Mouse (Mus musculus) embryo, embryonic 9.5 days (tissue): ENCODE results near the gene Dera.

Source experiments
- DNase-seq: peaks from one replicate; pipeline ENCODE4 v3.0.0-alpha.2; 2017; ENCODE audit errors: extremely low spot score

Dera gene

GRCm38 (mm10) chr6:137806342-137806741 lies 52.0 kb downstream of the Dera start:
- no peak for DNase-seq

DNA sequence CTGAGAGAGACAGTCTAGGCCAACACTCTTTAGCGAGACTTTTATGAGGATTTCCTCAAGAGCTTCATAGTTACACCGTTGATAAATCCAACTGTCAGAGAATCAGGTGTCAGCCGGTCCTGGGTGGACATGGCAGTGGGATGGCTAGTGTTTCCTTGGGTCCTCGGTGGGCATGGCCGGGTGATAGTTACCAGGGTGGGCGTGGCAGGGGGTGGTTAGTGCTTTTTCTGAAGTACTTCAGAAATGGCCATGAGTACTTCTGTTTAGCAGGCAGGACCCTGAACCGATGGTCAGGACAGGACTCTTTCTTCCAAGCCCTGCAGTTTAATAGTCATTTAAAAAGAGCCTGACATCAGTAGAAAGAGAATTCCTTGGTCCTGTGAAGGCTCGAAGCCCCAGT lies 52.5 kb downstream of the Dera start:
- no peak for DNase-seq

- no peak for DNase-seq
Observed at GRCm38 (mm10) chr6:137807296-137807695, 53.0 kb downstream of the Dera start.

- no peak for DNase-seq
Observed at GRCm38 (mm10) chr6:137808706-137809105, 54.4 kb downstream of the Dera start.

GRCm38 (mm10) chr6:137810136-137810535 lies 55.8 kb downstream of the Dera start:
- no peak for DNase-seq

DNA sequence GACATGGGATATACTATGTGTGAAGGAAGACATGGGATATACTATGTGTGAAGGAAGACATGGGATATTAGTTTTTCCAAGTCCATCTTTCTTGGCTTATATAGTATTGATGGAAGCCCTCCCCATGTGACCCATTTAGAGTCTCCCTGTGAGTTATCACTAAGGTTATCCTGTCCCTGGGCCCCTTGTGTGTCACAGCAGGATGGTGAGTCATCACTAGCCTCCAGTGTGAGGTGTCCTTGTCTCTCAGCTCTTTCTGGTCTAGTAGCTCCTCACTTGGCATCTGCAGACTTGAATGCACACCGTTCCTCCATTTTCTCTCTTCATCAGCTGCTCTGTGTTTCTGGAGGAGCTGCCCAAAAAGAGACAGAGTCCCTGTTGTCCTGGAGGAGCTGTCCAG lies 59.7 kb downstream of the Dera start:
- DNase-seq = no peak

DNA sequence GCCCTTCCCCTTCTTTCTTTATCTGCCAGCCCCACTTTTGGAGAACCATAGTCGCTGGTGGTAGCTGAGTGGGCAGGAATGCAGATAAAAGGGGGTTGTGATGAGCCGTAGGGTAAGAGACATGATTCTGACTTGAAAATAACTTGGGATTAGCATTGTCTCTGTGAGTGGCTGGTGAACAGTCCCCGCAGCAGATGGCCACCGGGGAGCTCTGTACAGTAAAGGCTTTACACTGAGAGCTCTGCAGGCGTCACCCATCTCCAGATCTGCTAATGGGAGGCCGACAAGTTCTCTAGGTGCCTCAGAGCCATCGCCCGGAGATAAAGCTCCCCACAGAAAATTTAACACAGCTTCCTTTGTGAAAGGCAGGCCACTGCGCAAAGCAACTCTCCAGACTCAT lies 62.2 kb downstream of the Dera start:
- DNase-seq = no peak

DNA sequence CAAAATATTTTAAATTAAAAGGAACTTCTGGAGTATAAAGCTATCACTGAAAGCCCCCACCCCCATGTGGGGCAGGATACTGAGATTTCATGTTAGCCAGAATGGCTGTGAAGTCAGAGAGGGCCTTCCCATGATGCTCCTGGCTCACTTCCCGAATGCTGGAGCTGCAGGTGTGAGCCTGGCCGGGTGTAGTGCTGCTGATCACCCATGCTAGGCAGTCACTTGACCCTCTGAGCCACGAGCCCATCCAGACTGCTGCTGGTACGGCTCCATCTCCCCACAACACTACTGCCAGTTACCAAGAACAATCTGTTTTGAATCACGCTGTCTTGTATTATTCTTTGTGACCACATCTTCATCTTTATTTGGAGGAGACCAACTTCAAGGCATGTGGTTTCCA lies 68.2 kb downstream of the Dera start:
- DNase-seq = no peak

DNA sequence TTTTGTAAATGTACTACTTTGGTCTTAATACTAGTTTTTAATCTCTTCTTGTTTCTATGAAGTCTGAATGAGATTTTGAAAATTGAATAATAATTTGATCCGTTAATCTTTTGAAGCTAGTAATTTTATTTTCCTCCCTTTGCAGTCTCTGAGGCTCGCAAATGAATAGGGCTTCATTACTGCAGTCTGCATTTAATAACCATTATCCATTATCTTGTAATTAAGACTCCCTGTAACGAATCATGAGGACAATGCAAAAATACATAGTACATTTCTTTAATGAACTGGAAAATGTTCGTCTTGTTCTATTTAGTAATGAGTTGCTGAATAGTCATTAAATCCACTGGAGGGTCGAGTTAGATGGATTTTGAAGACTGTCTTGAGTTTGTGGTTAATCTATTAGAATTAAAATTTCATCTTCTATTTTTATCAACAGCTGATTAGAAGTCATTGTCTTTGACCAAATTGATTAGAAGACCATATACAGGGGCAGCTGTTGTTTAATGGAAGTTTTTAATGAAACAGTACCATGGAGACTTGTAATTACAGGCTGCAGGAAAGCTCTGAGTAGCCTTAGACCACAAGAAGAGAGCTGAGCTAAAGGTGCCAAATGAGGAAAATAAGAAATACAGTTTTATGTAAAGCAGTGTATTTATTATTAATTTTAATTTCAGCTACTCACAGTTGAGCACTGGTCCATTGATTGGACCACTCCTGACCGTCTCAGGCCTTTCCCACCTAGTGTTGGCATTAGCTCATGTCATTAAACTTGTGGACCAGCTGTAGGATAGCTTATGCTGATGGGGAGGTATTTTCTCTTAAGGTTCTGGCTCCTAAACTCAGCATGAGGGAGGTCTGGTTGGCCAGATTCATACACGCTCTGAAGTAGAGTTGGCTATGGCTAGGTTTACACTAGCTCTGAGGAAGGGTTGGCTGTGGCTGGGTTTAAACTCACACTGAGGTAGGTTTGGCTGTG lies 70.0 kb downstream of the Dera start:
- DNase-seq = no peak

- DNase-seq = no peak
Observed at GRCm38 (mm10) chr6:137825022-137825613, 70.8 kb downstream of the Dera start.

DNA sequence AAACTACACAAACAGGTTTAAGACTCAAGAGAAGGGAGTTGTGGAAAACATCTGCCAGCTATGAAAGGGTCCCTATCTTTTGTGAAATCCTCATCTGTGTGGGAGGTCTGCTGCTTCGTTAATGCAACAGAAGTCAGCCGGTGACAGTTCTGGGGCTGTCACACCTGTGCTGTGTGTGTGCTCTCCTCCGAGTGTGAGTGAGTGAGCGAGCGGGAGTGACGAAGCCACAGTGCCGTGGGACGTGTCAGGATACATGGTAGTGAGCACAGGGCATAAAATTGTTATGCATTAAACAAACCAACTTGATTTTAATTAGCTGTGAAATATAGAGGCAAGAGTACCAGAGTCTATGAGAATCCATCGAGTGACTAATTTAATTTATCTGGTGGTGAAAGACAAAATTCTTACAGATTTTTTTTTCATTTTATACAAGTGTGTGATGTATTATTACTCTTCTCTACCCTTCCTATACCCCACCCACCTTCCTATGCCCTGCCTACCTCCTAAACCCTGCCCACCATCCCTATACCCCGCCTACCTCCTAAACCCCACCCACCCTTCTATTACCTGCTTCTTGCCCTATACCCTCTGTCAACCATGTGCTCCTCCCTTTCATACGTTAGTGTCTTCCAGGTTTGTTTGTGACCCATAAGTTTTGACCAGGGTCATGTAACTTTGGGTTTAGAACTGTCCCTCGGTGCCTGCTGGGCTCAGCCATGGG lies 74.9 kb downstream of the Dera start:
- no peak for DNase-seq

GRCm38 (mm10) chr6:137836799-137837198 lies 82.5 kb downstream of the Dera start:
- DNase-seq = no peak

GRCm38 (mm10) chr6:137843337-137843736 lies 89.0 kb downstream of the Dera start:
- DNase-seq = no peak

DNA sequence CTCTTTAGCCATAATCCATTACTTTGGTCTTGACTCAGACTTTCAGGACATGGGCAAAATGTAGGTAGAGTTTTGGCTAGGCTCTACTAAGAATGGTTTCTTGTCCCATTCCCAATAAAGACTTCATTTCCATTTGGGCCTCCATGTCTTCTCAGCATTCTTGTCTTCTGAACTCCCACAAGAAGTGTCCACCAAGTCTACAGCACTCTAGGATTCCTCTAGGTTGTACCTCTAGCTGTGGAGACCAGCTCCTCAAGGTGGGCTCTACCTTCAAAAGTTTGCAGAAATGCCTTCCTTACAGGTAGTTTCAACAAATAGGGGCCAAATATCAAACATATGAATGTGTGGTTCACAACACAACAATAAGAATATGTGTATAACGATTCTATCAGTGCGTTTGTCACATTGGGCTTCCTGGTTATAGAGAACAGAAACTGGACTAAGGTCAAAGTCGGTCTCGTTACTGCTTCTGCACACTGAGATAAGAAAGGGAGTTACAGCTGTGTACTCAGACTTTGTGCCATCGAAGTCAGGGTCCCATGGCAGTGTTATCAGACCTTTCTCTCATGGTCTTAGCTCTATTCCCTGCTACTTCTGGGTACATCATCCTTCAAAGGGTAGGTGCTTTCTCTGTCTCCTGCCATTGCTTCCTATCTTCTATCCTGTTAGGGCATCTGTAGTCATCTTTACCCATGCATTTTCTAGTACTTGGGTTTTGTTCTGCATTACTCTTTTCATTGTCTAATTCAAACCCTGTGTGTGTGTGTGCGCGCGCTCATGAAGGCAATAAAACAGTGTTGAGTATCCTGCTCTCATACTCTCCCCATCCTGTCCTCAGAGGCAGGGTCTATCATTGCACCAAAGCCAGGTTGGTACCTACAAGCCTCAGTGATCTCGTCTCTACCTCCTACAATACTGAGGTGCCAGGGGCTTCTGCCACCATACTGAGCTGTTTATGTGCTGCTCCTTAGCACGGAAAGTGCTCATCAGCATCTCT lies 103.2 kb downstream of the Dera start:
- no peak for DNase-seq

DNA sequence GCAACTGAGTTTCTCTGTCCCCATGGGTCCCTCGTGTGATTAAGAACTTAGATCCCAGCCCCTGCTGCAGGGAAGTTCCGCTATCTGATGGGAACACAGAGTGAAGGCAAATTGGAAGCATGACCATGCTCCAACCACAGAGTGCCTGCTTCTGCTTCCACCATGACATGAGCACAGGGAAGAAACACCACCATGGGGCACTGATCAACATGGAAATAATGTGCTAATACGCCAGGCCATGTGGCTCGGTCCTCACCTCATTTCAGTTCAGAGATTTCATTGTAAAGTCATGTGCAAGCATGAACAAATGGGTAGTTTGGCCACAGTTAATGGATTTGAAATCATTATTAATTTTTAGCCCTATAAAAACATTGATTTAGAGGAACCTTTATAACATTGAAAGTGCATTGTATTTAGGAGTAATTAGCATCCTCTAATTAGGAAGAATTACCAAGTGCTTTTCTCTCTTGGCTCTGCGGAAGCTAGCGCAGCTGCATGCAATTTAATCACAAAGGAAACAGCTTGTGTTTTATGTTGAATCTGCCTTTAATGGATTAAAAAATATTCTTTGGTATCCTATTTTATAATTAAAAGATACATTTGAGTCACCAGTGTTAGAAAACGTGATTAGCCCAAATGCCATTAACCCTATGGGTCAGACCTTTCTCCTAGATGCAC lies 115.7 kb downstream of the Dera start:
- no peak for DNase-seq

DNA sequence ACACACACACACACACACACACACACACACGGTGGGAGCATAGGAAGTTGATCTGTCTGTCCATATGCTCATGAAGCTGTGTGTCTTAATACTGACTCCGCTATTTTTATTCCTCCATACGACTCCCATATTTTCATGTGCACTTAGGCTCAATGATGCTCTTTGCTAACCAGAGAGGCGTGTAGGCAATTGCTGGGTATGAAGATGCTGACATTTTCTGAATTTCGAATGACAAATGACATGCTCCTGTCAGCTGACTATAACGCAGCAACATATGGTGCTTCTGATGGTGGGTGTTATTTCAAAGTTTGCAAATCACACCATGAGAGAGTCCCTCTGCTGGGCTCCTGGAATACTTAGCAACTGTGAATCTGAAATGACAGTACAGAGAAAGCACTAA lies 116.3 kb downstream of the Dera start:
- DNase-seq = no peak

DNA sequence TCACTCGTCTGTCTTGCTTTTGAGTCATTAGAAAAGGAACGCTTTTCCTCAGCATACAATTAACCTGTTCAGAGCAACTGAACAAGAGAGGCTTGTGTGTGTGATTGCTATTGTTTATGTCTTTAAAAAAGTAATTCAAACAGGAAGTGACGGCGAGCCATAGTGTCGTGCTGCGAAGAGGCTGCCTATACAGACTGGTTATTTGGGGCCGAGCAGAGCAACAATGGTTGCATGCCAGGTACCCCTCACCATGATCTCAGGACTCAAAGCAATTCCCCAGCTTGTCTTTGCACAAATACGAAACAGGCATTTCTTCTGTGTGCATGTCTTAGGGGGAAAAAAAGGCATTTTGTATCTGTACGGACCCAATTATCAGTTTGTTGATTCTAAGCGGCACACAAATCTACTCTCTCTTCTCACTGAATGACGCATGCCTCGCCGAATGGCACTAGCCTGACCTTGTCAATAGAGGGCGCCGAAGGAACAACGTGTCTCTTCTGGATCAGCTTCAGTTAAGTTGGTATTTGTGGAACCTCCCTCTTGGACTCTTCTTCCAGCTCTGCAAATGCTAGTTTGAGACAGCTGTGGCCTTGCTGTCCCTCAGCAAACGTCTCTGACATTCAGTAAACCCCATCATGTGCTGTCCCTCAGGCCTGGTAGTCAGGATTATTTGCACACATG lies 117.8 kb downstream of the Dera start:
- DNase-seq = peak; percentile 62

DNA sequence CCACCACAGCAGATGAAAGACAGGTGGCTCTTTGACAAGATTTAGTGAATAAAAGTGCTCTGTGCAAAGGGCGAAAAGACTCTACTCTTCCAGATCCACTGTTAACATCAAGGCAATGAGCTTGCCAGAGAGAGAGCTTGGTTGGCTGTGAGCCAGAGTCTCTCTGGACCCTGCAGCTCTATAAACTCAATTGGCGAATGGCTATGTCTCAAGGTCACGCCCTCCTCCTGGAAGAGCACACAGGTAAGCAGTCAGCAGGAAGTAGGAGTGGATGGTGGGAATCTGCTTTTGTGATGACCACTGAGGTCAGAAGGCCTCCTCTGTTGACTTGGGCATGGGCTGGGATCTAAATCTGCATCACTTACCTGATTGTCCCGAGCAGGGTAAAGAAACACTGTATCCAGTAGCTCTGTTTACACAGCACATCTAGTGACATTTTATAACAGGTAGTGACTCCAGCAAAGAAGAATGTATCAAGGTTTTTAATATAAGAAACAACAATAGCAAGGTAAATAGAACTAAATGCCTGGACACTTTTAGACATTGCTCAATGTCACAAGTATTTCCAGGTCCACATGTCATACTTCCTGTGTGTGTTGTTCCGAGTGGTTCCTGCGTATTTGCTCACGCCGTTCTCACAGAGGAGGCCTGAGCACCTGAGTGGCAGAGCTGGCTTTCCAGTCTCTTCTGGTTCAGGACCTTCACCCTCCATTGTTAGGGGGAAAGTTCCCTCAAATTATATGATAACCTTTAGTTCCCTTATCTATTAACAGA lies 120.3 kb downstream of the Dera start:
- DNase-seq = no peak

DNA sequence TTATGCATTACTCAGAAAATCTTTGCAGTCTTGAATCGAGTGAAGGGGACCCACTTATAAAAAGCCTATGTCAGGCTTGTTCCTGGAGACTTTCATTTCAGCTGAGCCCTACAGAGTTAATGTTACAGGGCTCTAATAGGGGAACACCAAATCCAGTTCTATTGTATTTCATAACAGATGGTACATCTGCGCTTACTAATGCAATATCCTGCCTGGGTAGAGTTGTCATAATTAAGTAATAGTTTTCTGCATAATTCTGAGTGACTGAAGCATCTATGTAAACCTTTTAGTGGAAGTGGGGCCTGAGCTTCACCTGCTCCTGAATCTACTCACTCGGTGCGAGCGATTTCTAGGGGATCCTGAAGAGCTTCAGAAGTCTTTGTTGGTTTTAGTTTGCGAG lies 131.3 kb downstream of the Dera start:
- no peak for DNase-seq
